Mouse (Mus musculus) testis, adult 2 months (tissue): ENCODE measurements at regions not wholly inside any gene's neighbourhood (a gene's known extent, or its start where the extent isn't known, plus 50 kb on each side); places are given as distances from the start of the nearest gene placed in this dataset.

ENCODE experiments used
- H3K27ac ChIP-seq: fragments of 200-500 bp; 2 replicates; pipeline ENCODE4 v1.5.1; 2012; ENCODE audit warnings: low read depth, low read length; ENCODE audit not compliant: control insufficient read depth, insufficient read depth
- H3K27me3 ChIP-seq: fragments of 200-500 bp; 2 replicates; pipeline ENCODE4 v1.6.1; 2012; ENCODE audit warnings: mild to moderate bottlenecking, low read length, moderate library complexity; ENCODE audit not compliant: control insufficient read depth, insufficient read depth
- H3K36me3 ChIP-seq: fragments of 200-500 bp; 2 replicates; pipeline ENCODE4 v1.6.1; 2012; ENCODE audit warnings: mild to moderate bottlenecking, low read length; ENCODE audit not compliant: control insufficient read depth, insufficient read depth
- H3K4me1 ChIP-seq: fragments of 200-500 bp; 2 replicates; pipeline ENCODE4 v1.6.1; 2012; ENCODE audit warnings: low read length; ENCODE audit not compliant: control insufficient read depth, insufficient read depth
- H3K4me3 ChIP-seq: fragments of 200-500 bp; 2 replicates; pipeline ENCODE4 v1.5.1; 2012; ENCODE audit warnings: low read depth, mild to moderate bottlenecking, low read length, moderate library complexity, mixed read lengths; ENCODE audit not compliant: control insufficient read depth
- CTCF ChIP-seq: fragments of 200-500 bp; IDR thresholded peaks from 2 replicates; pipeline ENCODE4 v1.5.1; 2012; ENCODE audit warnings: low read depth, mild to moderate bottlenecking, inconsistent platforms, low read length, moderate library complexity; ENCODE audit not compliant: control insufficient read depth, insufficient read depth, insufficient replicate concordance
- POLR2A ChIP-seq: fragments of 200-500 bp; IDR thresholded peaks from 2 replicates; pipeline ENCODE4 v1.6.1; 2012; ENCODE audit warnings: low read depth, mild to moderate bottlenecking, inconsistent platforms, low read length, moderate library complexity; ENCODE audit not compliant: control insufficient read depth

- Histone ChIP-seq H3K27ac (no peak overlapping the region), H3K4me3 (no peak overlapping the region)
Observed at GRCm38 (mm10) chr3:41426946-41427345, 128.6 kb upstream of the Jade1 start.

GRCm38 (mm10) chr3:41425863-41426262 lies 129.7 kb upstream of the Jade1 start:
- Histone ChIP-seq H3K4me3 (no peak overlapping the region), H3K27me3 (no peaks in the 10 kb centered on the region), H3K4me1 (peaks cover 12% of the 10 kb centered on the region), H3K27ac (no peak overlapping the region), H3K36me3 (no peaks in the 10 kb centered on the region)
- TF ChIP-seq POLR2A = no peak
- TF ChIP-seq CTCF = no peak

More at GRCm38 (mm10) chr3:41426946-41427345, 128.6 kb upstream of the Jade1 start:
- H3K36me3 ChIP-seq = no peaks in the 10 kb centered on the region
- no peak for TF ChIP-seq CTCF
- no peak for TF ChIP-seq POLR2A
- peaks cover 12% of the 10 kb centered on the region for H3K4me1 ChIP-seq
- no peaks in the 10 kb centered on the region for H3K27me3 ChIP-seq

- Histone ChIP-seq H3K36me3 (no peaks in the 10 kb centered on the region), H3K4me3 (peak overlapping the region; percentile 7; the same call in 1 of the 2 replicates), H3K27me3 (no peaks in the 10 kb centered on the region), H3K27ac (no peak overlapping the region), H3K4me1 (peaks cover 10% of the 10 kb centered on the region)
- TF ChIP-seq CTCF = no peak
- no peak for TF ChIP-seq POLR2A
Observed at GRCm38 (mm10) chr3:41424142-41424939, 131.2 kb upstream of the Jade1 start.

- H3K4me1 ChIP-seq = peaks cover 10% of the 10 kb centered on the region
- H3K27me3 ChIP-seq = no peaks in the 10 kb centered on the region
- no peak overlapping the region for H3K27ac ChIP-seq
- TF ChIP-seq POLR2A (no peak), CTCF (no peak)
- peak overlapping the region; percentile 7; the same call in 1 of the 2 replicates for H3K4me3 ChIP-seq
- H3K36me3 ChIP-seq = no peaks in the 10 kb centered on the region
Observed at GRCm38 (mm10) chr3:41423630-41424029, 131.9 kb upstream of the Jade1 start.

GRCm38 (mm10) chr3:41422615-41423579 lies 132.6 kb upstream of the Jade1 start:
- Histone ChIP-seq H3K36me3 (no peaks in the 10 kb centered on the region), H3K4me1 (peaks cover 10% of the 10 kb centered on the region), H3K27ac (no peak overlapping the region), H3K27me3 (no peaks in the 10 kb centered on the region), H3K4me3 (no peak overlapping the region)
- TF ChIP-seq CTCF (no peak), POLR2A (no peak)

GRCm38 (mm10) chr3:41413771-41414170 lies 141.8 kb upstream of the Jade1 start:
- no peak overlapping the region for H3K27ac ChIP-seq
- H3K27me3 ChIP-seq = no peaks in the 10 kb centered on the region
- no peaks in the 10 kb centered on the region for H3K36me3 ChIP-seq
- H3K4me1 ChIP-seq = no peaks in the 10 kb centered on the region
- no peak overlapping the region for H3K4me3 ChIP-seq
- TF ChIP-seq POLR2A (no peak), CTCF (no peak)

GRCm38 (mm10) chr3:41412698-41413097 lies 142.8 kb upstream of the Jade1 start:
- H3K4me1 ChIP-seq = no peaks in the 10 kb centered on the region; the same call in 1 of the 2 replicates
- no peaks in the 10 kb centered on the region for H3K36me3 ChIP-seq
- H3K27ac ChIP-seq = no peak overlapping the region
- TF ChIP-seq CTCF = no peak
- TF ChIP-seq POLR2A = no peak
- H3K4me3 ChIP-seq = no peak overlapping the region
- no peaks in the 10 kb centered on the region for H3K27me3 ChIP-seq
